Mouse (Mus musculus) v-Abl transformed pro-B cells (cell line): Measurements from ENCODE around the gene Rag2.

Source experiments
- in situ Hi-C, 2 experiments: fragments of 400-800 bp; cut with MboI; formaldehyde crosslinking; loops; one replicate each; pipeline ENCODE4 v1.15.1; 2025; ENCODE audit not compliant: unreplicated experiment in 2 of 2

Gene Rag2

DNA sequence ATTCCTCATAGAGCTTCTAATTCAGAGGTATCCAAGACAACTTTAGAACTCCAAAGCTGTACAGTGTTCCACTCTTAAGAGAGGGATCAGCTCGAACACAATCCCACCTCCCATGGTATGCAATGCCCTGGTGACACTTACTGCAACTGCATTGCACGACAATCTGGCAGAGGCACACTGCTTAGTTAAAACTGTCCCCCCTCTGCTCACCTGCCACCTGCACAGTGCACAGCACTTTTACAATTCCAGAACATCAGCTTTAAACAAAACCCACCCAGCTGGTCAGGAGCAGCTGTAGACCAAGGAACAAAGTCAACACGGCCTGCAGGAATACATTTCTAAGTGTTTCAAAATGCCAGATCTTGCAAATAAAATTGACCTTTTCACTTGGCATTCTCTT, 3.6 kb upstream of the Rag2 start:
- in situ Hi-C loops, result no loop called here

DNA sequence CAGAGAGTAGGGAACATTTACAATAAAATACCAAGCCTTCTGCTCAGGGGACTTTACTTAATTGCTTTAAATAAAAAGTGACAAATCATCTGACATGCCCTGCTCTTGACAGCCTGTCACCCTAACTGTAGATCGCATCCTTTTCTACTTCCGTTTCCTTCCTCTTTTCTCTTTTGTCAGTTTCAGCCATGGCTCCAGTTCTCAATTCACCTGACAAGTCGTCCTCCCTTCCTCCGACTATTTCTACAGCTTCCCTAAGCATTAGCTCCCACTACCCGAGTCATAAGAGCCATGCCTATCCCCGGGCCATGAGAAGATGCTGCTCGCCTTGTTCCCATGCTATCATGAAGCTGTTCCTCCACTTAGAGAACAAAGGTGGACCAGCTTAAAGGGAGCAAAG, 2.9 kb upstream of the Rag2 start:
- in situ Hi-C loops, result no loop called here

DNA sequence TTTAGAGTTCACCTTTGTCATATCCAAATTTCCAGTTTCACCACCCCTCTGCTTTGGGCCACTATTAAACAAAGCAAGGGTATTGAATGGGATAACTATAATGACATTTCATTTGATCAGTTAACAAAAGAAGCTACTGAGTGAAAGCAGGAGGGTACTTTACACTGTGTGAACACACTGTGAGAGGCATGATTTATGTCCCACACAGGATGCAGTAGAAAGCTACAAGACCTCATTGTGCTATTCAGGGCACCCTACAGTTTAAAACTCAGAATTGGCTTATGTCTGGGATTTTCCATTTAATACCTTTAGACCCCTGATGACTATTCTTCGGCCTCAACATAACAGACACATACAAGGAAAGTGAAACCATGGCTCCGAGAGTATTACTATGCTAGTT, 1.5 kb upstream of the Rag2 start:
- in situ Hi-C loops, result no loop called here

DNA sequence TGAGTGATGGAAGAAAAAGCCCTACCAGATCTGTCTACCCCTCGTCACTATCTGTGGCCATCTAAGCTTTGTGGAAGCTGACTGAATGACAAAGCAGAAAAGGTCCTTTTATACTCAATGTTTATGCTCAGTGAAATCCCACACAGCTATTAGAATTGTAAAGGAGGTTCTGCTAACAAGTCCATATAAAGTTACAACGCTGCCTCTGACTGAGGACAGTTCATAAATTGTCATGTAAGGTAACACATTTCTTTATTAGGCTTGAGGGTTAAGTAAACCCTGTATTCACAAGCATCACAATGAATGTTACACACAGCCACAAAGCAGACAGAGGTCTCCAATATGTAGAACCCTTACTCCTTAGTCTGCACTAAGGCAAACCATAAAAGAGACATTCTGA, 507 bp upstream of the Rag2 start:
- in situ Hi-C loops, result no loop called here

DNA sequence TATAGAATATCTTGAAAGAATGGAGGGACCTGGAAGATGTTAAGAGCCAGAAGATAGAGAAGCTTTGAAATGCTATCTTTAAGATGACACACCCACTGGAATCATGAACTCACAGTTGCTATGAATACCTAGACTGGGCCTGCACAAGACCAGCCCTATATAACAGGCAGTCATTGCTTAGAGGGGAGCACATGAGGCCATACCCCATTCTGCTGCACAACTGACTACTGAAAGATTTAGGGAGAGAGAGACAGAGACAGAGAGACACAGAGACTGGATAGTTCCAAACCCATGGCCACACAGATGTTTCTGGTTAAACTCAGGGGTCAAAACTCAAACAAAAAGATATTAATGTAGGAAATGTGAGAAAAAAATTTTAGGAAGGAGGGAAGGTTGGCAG, 2.7 kb downstream of the Rag2 start:
- in situ Hi-C loops, result no loop called here

DNA sequence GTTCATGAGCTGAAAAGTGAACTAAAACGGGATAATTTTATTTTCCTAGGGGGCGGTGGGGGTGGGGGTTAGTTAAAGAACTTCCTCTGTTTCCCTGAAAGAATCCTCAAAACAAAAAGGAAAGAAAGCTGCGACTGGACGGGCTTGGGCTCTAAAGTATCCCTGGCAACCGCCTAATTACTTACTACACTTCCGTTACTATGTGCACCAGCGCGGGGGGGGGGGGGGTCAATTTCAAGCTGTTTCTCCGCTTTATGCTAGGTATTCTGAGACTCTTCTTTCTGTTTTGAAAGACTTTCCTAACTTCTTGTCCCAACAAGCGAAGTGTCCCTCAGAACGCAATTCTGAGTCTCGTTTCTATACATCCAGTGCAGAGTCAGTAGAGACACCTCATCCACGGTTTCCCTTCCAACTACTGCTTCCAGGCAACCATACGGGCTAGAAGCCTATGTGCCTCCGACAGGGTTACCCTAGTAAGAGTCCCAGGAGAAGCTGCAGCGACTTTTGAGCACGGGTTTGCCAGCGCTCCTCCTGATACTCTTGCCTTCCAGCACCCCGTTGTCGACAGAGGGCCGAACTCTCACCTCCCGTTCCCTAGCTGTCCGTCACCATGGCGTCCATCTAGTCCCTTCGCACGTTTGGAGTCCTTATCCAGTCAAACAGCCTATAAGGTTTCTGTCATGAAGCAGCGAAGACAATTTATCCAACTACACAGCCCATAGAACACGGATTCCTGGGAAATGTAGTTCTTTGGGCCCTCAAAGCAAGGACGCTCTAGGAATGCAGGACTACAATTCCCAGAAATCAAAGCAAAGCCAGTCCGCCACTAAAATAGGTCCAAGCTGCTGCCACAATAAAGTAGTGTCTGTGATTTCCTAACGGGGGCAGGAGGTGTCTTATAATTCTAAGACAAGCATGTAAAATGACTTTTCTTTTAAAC, 4.0 kb downstream of the Rag2 start:
- in situ Hi-C loops, result no loop called here

DNA sequence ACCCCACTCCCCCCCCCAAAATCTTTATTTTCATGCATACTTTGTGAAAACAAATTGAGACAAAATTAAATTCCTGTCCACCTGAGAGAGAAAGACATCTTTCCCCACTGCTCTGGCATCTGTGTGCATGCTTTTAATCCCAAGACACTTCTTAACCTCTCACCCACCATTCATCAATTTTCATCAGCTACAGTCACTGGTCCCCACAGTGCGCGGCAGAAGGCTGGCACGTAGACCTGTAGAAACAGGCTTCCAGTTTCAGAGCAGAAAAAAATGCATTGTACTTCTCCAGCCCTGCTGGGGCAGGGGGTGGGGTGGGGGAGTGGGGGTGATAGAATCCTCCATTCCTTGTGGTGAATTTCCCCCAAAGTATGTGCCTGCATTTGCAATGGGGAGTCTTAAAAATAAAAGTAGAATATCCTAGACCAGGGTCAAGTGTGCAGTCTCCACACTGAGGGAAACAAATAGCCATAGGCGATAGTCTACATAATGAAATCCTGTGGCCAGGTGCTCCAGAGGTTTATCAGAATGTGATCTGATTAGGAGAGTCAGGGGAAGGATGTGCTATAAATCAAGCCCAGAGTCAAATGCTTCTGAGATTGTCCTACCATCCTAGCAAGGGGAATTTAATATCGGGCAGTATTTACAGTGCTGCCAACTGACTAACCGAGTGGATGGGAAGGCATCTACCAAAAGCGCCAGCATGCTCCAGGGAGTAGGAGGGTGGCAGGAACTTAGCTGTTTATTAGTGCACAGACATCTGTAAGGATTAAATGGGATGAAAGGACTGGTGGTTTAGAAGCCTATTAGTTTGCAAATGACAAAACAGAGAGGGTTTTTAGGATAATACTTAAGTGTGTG, 14.7 kb downstream of the Rag2 start:
- in situ Hi-C loops, result no loop called here

DNA sequence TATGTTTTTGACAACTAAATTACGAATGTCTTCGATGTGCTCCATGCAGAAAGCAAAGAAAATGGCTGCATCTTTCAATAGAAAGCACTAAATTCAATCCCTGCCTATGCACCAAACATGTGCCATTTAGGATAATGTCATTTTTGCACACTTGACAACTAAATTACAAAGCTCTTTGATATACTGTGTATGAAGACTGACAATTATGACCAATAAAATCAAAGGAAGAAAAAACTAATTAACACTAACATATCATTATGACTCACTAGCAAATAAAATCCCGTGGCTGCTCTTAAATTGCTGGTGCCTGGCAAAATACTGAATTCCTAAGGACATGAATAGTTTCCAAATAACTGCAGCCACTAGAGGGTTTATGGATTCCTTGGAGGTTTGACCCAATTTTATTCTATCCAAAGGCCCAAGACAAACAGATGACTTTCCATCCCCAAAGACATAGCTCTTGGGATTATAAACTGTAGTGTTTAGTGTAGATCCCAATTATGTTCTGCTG, 15.4 kb downstream of the Rag2 start:
- in situ Hi-C loops, result no loop called here

DNA sequence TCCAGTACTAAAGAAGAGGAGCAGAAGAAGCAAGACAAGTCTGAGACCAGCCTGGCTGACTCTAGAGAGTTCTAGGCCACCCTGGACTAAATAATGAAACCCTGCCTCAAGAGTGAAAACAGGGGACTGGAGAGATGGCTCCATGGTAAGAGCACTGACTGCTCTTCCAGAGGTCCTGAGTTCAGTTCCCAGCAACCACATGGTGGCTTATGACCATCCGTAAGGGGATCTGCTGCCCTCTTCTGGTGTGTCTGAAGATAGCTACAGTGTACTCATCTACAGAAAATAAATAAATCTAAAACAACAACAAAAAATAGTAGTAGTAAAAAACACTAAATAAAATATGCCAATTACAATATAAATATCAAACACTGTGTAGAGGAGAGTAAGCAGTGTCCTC, 21.3 kb downstream of the Rag2 start:
- in situ Hi-C loops, result loop anchor here in 1 of 2 experiments (5.0 kb wide), 1 partner anchor 44 kb away; no protein-coding TSS in a partner anchor

DNA sequence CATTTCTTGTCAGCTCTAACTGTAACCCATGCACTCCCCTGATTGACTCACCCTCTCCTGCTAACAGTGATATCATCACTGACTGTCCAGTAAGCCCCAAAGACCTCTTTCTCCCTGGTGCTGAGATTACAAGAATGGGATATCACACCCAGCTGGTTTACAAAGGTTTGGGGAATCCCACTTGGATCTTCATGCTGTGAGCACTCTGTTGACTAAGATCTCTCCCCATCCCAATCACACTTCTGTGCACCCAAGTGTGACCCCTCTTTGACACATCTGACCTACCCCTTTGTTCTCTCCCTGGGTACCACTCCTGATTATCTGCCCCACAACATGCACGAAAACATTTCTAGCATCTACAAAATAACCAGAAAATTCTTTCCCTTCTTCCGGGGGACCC, 23.8 kb downstream of the Rag2 start:
- in situ Hi-C loops, result loop anchor here in 1 of 2 experiments (5.0 kb wide), 1 partner anchor 46 kb away; no protein-coding TSS in a partner anchor

DNA sequence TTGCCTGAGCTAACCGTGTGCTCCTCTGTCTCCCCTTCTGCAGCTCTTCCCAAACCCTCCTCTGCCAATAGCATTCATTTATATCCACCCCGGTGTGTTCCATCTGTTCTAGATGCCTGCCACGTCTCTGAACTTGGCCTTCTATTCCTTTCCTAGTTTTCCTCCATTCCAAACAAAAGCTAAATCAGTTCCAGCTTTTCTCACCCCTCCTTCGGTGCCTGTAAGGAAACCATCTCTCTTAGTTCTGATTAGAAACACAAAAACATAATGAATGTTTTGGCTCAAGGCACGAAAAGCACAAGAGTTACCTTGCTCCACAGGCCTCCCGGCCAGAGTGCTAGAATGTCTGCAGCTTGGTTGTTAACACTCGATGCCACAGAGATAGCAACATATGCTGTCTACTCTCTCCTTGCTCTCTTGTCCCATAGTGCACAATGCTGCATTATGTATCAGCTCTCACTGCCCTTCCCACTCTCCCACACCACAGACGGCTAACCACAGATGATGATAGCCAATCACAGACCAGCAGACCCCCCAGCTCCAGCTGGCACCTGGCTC, 24.7 kb downstream of the Rag2 start, which contains the start of the genes Rag1 and B230118H07Rik:
Gene Rag1 (minus strand): TSS at position 388 of the 558 bp plus-strand sequence.
Gene B230118H07Rik (minus strand): TSS at position 419 of the 558 bp plus-strand sequence.
- in situ Hi-C loops, result loop anchor here in 1 of 2 experiments (5.0 kb wide), 1 partner anchor 47 kb away; no protein-coding TSS in a partner anchor

DNA sequence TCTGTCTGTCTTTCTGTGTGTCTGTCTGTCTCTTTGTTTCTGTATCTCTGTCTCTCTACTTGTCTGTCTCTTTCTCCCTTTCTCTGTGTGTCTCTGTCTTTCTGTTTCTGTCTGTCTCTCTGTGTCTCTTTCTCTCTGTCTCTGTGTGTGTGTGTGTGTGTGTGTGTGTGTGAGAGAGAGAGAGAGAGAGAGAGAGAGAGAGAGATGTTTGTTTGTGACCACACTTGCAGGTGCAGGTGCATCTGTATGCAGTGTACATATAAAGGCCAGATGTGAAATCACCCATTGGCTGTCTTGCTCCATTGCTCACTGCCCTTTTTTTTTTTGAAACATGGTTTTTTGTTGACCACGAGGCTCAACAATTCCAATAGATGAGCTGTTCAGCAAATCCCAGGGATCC, 25.9 kb downstream of the Rag2 start:
- in situ Hi-C loops, result loop anchor here in 1 of 2 experiments (5.0 kb wide), 2 partner anchors 53 to 178 kb away; no protein-coding TSS in a partner anchor

DNA sequence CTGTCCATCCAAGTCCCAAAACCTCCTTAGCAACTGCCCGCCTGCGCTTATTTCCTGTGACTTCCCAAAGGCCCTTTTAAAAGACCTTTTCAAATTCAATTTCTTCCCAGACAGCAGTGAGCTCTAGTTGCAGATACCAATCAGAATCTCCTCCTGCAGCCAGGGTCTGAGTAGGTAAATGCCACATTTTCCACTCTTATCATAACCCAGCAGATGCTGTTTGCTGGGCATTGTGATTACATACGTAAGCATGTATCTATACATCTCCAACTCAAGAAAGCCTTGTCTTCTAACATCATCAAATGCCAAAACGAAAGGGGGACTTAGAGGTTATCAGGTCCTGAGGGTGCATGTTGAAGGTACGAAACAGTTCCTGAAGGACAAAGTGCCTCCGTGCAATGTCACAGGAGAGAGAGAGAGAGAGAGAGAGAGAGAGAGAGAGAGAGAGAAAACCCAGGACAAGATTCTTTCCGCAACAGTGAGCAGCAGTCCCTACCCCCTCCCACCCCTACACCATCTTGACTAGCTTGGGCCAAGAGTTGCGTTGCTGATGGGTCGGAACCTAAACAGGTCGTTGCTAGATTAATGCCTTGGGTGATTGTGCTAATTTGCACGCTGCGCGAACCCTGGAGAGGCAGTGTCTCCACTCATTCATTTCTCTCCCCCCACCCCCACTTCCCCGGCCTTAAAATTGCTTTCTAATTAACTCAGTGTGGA, 27.8 kb downstream of the Rag2 start:
- in situ Hi-C loops, result loop anchor here in 1 of 2 experiments (5.0 kb wide), 2 partner anchors 55 to 180 kb away; no protein-coding TSS in a partner anchor

DNA sequence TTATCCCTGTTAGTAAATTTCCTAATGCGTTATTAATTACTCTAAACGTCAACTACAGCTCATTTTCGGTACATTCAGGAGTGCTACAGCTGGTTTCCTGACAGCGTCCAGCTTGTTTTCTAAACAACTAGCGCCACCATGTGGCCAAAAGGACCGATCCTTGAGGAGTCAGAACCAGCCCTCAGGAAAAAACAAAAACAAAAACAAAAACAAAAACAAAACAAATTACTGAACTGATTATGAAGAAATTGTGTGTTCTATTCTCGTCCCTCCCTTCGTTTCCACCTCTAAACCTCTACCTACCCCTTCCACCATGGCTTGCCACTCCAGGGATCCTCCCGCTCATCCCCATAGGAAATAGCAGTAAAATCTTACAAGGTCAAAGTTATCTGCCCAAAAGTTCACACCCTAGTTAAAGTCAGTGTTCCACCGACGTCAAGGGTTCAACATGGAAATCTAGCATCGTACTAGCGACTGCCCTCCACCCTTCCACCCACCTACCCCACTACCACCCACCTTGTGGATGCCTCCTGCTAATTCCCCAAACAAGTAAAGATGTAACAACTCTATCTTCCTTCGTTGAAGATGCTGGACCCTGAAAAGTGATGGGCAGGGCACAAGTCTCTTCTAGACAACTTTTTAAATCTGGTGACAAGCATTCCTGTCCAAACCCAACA, 28.5 kb downstream of the Rag2 start:
- in situ Hi-C loops, result loop anchor here in 1 of 2 experiments (5.0 kb wide), 2 partner anchors 56 to 181 kb away; no protein-coding TSS in a partner anchor

DNA sequence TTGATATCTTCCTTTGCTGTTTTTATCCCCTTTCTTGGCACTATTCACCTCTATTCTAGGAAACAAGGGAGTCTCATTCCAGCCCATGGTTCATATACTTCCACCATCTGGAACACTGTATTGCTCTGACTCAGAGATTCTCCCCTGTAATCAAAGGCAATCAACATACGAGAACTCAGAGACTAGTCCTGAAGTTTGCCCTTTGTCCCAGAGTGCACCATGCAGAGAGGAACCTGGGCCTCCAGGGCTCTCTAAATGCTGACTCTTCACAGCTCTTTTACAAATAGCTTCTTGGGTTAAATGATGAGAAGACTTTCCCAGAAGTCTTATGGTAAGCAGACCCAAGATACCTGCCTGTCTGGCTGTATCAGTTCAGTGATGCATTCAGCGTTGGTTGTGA, 36.0 kb downstream of the Rag2 start:
- in situ Hi-C loops, result loop anchor here (5.0 to 10.0 kb wide), 3 partner anchors 794 to 1687 kb away; partner anchors contain the start of genes Apip (in 1 of the 2), Fjx1 (in 1 of the 2) and Pdhx (in 1 of the 2)

DNA sequence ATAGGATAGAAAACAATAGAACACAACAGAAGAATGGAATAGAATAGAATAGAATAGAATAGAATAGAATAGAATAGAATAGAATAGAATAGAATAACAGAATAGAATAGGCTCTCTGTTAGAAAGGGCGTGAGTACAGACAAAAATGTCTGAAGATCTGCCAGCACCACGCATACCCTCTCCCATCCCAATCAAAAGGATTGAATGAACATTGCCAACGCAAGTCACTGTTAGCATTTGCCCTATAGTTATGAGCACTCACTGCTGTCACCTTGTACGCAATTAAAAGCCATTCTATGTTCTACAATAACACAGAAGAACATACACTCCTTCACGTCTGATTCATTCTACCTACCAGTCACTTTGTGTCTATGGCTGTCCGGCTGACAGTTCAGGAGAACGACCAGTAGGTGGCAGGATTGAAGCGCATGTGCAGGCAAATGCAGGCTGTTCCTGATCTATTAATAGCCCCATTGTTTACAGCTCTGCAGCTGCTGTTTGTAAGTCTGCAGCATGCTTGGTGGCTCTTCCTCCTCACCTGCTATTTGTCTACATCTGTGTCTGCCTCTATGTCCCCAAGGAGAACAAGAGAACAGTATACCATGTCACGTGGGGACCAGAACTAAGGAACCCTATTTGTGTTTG, 40.7 kb downstream of the Rag2 start:
- in situ Hi-C loops, result loop anchor here (5.0 to 10.0 kb wide), 4 partner anchors 372 to 1410 kb away; partner anchors contain the start of genes Fjx1 (in 2 of the 2), Apip (in 1 of the 2) and Pdhx (in 1 of the 2)

DNA sequence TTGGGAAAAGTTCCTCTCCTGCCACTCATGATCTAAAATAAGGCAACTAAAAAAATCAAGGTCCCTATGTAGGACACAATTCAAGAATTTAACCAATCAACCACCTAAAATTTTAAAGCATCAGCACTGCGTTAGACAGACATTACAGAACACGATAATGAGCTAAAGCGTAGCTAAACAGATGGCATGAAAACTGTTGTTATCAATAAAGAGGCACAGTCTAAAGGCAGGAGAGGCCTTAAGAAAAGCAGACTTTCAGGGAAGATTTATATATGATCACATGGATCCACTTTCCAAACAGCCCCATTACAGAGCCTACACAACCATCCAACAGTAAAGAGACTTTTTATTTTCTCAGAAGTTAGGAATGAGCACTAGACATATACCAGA, 41.2 kb downstream of the Rag2 start:
- in situ Hi-C loops, result loop anchor here (5.0 to 10.0 kb wide), 4 partner anchors 372 to 1409 kb away; partner anchors contain the start of genes Fjx1 (in 2 of the 2), Apip (in 1 of the 2) and Pdhx (in 1 of the 2)

DNA sequence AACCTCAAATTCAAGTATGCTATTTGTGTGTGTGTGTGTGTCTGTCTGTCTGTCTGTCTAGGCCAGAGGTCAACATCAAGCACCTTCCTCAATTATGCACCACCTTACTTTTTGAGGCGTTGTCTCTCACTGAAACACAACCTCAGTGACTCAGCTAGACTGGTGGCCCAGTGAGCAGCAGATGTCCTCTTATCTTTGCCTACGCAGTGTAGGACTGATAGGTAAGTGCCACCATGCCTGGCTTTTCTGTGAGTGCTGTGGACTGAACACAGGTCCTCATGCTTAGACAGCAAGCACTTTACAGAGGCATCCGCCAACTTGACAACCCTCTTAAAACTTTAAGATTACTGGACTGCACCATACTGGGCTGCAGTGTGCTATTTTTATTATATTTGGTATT, 44.2 kb downstream of the Rag2 start:
- in situ Hi-C loops, result loop anchor here (5.0 to 10.0 kb wide), 4 partner anchors 369 to 1406 kb away; partner anchors contain the start of genes Fjx1 (in 2 of the 2), Apip (in 1 of the 2) and Pdhx (in 1 of the 2)
